Mouse (Mus musculus): ENCODE measurements at regions not wholly inside any gene's neighbourhood (a gene's known extent, or its start where the extent isn't known, plus 50 kb on each side); places are given as distances from the start of the nearest gene placed in this dataset.

- TF ChIP-seq CTCF (IDR thresholded peaks at IDR 0.05; ENCODE audit: low read depth, low read length) (no peak), EP300 (IDR thresholded peaks at IDR 0.05; ENCODE audit: insufficient read depth, low read depth, low read length) (no peak)
Measured at GRCm38 (mm10) chr2:61524060-61524734, 54.2 kb upstream of the Tank start.

Data from ES-Bruce4 (cell line).